Mouse (Mus musculus) midbrain, postnatal 0 days (tissue): Measurements from ENCODE around the gene 1700016D06Rik. TPM values are rescaled to one million over a fixed set of nuclear protein-coding genes. Genes with fewer than 3 reads are reported as not detected.
"Not testable (repeated sequence)": the region's sequence is repeated elsewhere in the genome, so short reads cannot be mapped to it uniquely, and the experiment has no call there.

ENCODE experiments used
- ATAC-seq: fragments of 200-750 bp; cut with Nextera tagmentation; 2 replicates; pipeline ENCODE4 v1.8.0; 2017; ENCODE audit warnings: moderate number of reproducible peaks, mild to moderate bottlenecking, moderate TSS enrichment, moderate library complexity; ENCODE audit not compliant: low FRiP score
- DNase-seq: peaks from one replicate; pipeline ENCODE4 v3.0.0-alpha.2; 2015; ENCODE audit warnings: low spot score
- H3K27ac ChIP-seq: fragments of 300-500 bp; sonication (generic); 2 replicates; pipeline ENCODE4 v1.5.1; 2014; ENCODE audit warnings: low read depth, mild to moderate bottlenecking, low read length, mixed read lengths
- H3K27me3 ChIP-seq: fragments of 300-500 bp; sonication (generic); 2 replicates; pipeline ENCODE4 v1.6.1; 2014; ENCODE audit warnings: low read length, control low read depth, mixed read lengths; ENCODE audit not compliant: insufficient read depth
- H3K36me3 ChIP-seq: fragments of 300-500 bp; sonication (generic); 2 replicates; pipeline ENCODE4 v1.6.1; 2014; ENCODE audit warnings: low read length, control low read depth, mixed read lengths; ENCODE audit not compliant: insufficient read depth
- H3K4me1 ChIP-seq: fragments of 300-500 bp; sonication (generic); 2 replicates; pipeline ENCODE4 v1.6.1; 2014; ENCODE audit warnings: mild to moderate bottlenecking, control low read depth, antibody characterized with exemption, low read length, mixed read lengths; ENCODE audit not compliant: insufficient read depth
- H3K4me2 ChIP-seq: fragments of 300-500 bp; sonication (generic); 2 replicates; pipeline ENCODE4 v1.6.1; 2014; ENCODE audit warnings: low read depth, mild to moderate bottlenecking, low read length, mixed read lengths; ENCODE audit not compliant: poor library complexity, severe bottlenecking
- H3K4me3 ChIP-seq: fragments of 300-500 bp; sonication (generic); 2 replicates; pipeline ENCODE4 v1.5.1; 2014; ENCODE audit warnings: low read depth, mild to moderate bottlenecking, low read length, moderate library complexity
- H3K9ac ChIP-seq: fragments of 300-500 bp; sonication (generic); replicated peaks from 2 replicates; pipeline ENCODE4 v1.6.1; 2014; ENCODE audit warnings: mild to moderate bottlenecking, low read length, moderate library complexity, mixed read lengths; ENCODE audit not compliant: poor library complexity, severe bottlenecking
- H3K9me3 ChIP-seq: fragments of 300-500 bp; sonication (generic); 2 replicates; pipeline ENCODE4 v1.6.1; 2016; ENCODE audit warnings: low read length, control low read depth
- CTCF ChIP-seq: IDR thresholded peaks from 2 replicates; pipeline ENCODE4 v1.5.1; 2016; ENCODE audit warnings: antibody characterized with exemption, mild to moderate bottlenecking
- WGBS: fragments of 180-500 bp; shearing (Covaris S2); extraction: QIAGEN DNeasy Blood & Tissue Kit; methylation state at CpG from one replicate; pipeline ENCODE4 v1.1.7; 2014; 5-methylcytosine and 5-hydroxymethylcytosine counted together
- polyA plus RNA-seq: library from polyadenylated mRNA; unstranded; fragments of >200 nt; fragmentation: Nextera tagmentation; extraction: Ambion mirVana; gene quantifications from 2 replicates; pipeline ENCODE4 v1.2.1, GENCODE M21; 2015
- total RNA-seq: library from RNA; depleted of rRNA; stranded (reverse); fragments of >200 nt; gene quantifications from 2 replicates; pipeline ENCODE4 v1.2.3, GENCODE M21; 2014

Gene 1700016D06Rik
- total and polyA plus RNA-seq, 2 experiments from 2014 or later: 0.47 TPM; not detected in 1

- ATAC-seq (no peak), DNase-seq (no peak)
- Histone ChIP-seq H3K27me3 (no peaks in the 10 kb centered on the region), H3K4me2 (no peak overlapping the region), H3K9me3 (no peaks in the 10 kb centered on the region), H3K4me1 (no peaks in the 10 kb centered on the region), H3K27ac (no peak overlapping the region), H3K36me3 (no peaks in the 10 kb centered on the region), H3K4me3 (no peak overlapping the region), H3K9ac (no peak overlapping the region)
- WGBS: 94% methylated on average over 6 of the region's 6 CpGs
- TF ChIP-seq CTCF: no peak
These were observed 9.6 kb downstream of the 1700016D06Rik start for GRCm38 (mm10) chr8:11691284-11691683.

DNA sequence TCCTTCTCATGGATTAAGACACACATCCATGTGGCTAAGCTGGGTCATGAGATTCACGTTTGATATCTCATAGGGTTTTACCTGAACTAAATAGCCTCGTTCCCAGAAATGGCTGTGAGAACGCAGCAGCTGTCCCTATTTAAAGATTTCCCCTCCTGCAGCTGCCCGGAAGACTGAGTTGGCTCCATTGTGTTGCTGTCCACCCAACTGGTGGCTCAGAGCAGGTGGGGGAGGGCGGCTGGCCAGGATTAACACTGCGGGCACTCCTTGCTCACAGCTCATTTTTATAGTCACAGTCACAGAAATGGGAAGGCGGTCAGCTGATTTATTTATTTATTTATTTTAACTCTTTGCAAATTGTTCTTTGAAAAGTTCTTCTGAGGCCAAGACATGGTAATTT, 10.9 kb downstream of the 1700016D06Rik start:
- no peaks in the 10 kb centered on the region for H3K36me3 ChIP-seq
- ATAC-seq: no peak
- H3K27ac ChIP-seq: no peak overlapping the region
- H3K4me2 ChIP-seq: no peak overlapping the region
- no peak overlapping the region for H3K9ac ChIP-seq
- no peak for TF ChIP-seq CTCF
- H3K4me3 ChIP-seq: no peak overlapping the region
- H3K4me1 ChIP-seq: no peaks in the 10 kb centered on the region
- no peaks in the 10 kb centered on the region for H3K9me3 ChIP-seq
- no peaks in the 10 kb centered on the region for H3K27me3 ChIP-seq
- no peak for DNase-seq
- WGBS: 33% methylated on average over 7 of the region's 7 CpGs

- Histone ChIP-seq H3K4me2 (no peak overlapping the region), H3K4me1 (no peaks in the 10 kb centered on the region), H3K27ac (no peak overlapping the region), H3K9me3 (no peaks in the 10 kb centered on the region), H3K36me3 (no peaks in the 10 kb centered on the region), H3K27me3 (no peaks in the 10 kb centered on the region), H3K9ac (no peak overlapping the region), H3K4me3 (no peak overlapping the region)
- no peak for TF ChIP-seq CTCF
- ATAC-seq: no peak
- WGBS: 96% methylated on average over 5 of the region's 5 CpGs
- DNase-seq: no peak
These were observed 13.6 kb downstream of the 1700016D06Rik start for GRCm38 (mm10) chr8:11687251-11687650.

DNA sequence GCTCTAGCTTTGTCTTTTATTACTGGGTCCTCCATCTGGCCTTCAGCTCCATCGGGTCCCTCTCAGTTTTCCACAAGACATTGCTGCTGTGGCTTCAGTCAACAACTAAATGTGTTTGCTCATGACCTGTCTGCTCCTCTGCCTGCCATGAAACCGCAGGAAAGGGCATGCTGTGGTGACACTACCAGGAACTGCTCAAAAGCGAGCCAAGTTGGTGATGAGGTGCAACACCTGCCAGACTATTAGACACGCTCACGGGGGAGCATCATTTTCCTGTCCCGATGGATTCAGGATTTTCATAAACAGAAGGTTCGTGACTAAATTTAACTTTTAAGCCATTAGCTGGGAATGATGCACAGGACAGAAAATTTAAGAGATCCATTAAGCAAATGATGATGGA, 16.3 kb downstream of the 1700016D06Rik start:
- TF ChIP-seq CTCF: no peak
- Histone ChIP-seq H3K27me3 (no peaks in the 10 kb centered on the region), H3K9ac (no peak overlapping the region), H3K4me3 (no peak overlapping the region), H3K4me1 (no peaks in the 10 kb centered on the region), H3K27ac (no peak overlapping the region), H3K36me3 (no peaks in the 10 kb centered on the region), H3K4me2 (no peak overlapping the region), H3K9me3 (no peaks in the 10 kb centered on the region)
- WGBS: 90% methylated on average over 7 of the region's 7 CpGs
- no peak for ATAC-seq
- DNase-seq: no peak

DNA sequence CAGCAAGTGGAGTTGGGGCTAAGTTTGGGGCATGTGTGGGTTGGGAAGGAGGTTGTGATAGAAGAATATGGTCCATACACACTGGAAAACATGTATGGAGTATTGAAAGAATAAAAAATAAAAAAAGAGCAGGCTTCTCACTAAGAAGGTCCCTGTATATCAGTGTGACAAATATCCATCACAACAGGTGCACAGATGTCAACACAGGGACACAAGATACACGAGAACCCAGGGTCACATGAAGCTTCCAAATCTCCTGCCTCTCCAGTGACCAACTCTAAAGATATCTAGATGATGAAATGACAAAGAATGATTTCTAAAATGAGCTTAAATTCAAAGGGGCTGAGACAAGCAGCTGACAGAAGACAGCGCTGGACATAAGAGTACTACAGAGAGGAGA, 32.6 kb downstream of the 1700016D06Rik start:
- H3K9me3 ChIP-seq: no peaks in the 10 kb centered on the region
- no peak overlapping the region for H3K4me2 ChIP-seq
- ATAC-seq: no peak
- no peak overlapping the region for H3K4me3 ChIP-seq
- no peak for TF ChIP-seq CTCF
- H3K9ac ChIP-seq: no peak overlapping the region
- no peaks in the 10 kb centered on the region for H3K4me1 ChIP-seq
- no peak for DNase-seq
- 77% methylated on average over 2 of the region's 2 CpGs for WGBS
- no peaks in the 10 kb centered on the region for H3K27me3 ChIP-seq
- H3K36me3 ChIP-seq: no peaks in the 10 kb centered on the region
- H3K27ac ChIP-seq: no peak overlapping the region

GRCm38 (mm10) chr8:11666023-11666716, 34.7 kb downstream of the 1700016D06Rik start:
- not testable (repeated sequence) for H3K36me3 ChIP-seq, H3K9me3 ChIP-seq, H3K4me2 ChIP-seq, H3K4me3 ChIP-seq, ATAC-seq, H3K27me3 ChIP-seq, DNase-seq, H3K9ac ChIP-seq, H3K4me1 ChIP-seq, H3K27ac ChIP-seq
- 74% methylated on average over 20 of the region's 20 CpGs for WGBS
